Mouse (Mus musculus) bone marrow, adult 2 months (tissue): ENCODE data around the gene Tango2.

Experiments used
- CTCF ChIP-seq: fragments of 200-500 bp; IDR thresholded peaks from 2 replicates; pipeline ENCODE4 v1.5.1; 2011; ENCODE audit warnings: low read length, control low read depth; ENCODE audit not compliant: control insufficient read depth, insufficient read depth
- POLR2A ChIP-seq: fragments of 200-500 bp; IDR thresholded peaks from 2 replicates; pipeline ENCODE4 v1.6.1; 2011; ENCODE audit warnings: low read depth, mild to moderate bottlenecking, control low read depth, low read length, borderline replicate concordance; ENCODE audit not compliant: control insufficient read depth

DNA sequence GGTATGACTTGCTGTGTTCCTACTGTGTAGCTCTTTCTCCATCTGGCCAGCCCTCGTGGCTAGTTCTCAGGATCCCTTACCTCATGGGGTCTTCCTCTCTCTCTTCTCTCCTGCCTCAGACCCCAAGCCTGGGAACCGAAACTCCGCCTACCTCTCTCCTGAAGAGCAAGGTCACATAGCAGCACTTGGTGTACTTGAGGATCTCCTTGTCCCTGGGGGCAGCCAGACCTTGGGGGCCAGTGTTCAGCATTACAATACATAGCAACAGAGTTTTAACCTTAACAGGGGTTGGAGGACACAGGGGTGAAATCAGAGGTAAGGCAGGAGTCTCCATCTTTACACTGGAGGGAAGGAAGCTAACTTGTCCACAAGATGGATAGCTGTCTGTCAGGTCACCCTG, 39.1 kb upstream of the Tango2 start:
- no peak for TF ChIP-seq CTCF
- no peak for TF ChIP-seq POLR2A
